Mouse (Mus musculus) embryonic fibroblast, embryonic 13.5 days (primary cell): ENCODE measurements at regions not wholly inside any gene's neighbourhood (a gene's known extent, or its start where the extent isn't known, plus 50 kb on each side); places are given as distances from the start of the nearest gene placed in this dataset.

ENCODE experiments used
- CTCF ChIP-seq: IDR thresholded peaks from 2 replicates; pipeline ENCODE4 v1.5.1; 2011; ENCODE audit warnings: mild to moderate bottlenecking, control low read depth, low read length, moderate library complexity, borderline replicate concordance; ENCODE audit not compliant: insufficient read depth
- POLR2A ChIP-seq: IDR thresholded peaks from 2 replicates; pipeline ENCODE4 v1.6.1; 2011; ENCODE audit warnings: low read depth, mild to moderate bottlenecking, control low read depth, low read length, moderate library complexity

DNA sequence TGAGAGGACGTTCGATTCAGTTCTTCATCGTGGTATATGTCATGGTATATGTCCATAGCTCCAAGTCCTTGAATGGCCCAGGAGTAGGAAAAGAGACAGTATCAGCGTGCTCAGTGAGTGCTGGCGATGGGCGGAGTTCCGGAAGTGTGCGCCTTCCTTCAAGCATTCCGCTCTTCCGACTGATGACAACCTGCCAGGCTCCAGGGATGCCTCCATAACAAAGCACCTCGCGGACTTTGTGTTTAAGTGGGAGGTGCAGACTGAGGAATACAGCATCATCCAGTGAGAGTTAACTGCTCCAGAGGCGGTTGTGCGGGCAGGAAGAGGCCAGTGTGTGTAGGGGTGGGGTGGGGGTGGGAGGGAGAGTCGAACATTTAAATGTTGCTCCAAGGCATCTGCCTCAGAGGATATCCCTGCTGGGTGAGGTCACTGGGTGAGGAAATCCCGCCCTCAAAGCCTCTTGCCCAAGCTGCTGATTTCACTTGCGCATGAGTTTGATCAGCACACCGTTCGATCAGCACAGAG, 85.2 kb downstream of the Pmp22 start:
- TF ChIP-seq POLR2A (no peak), CTCF (no peak)
